Mouse (Mus musculus) small intestine, adult 2 months (tissue): ENCODE measurements around the gene Smo.

Source experiments
- CTCF ChIP-seq: fragments of 200-500 bp; IDR thresholded peaks from 2 replicates; pipeline ENCODE4 v1.5.1; 2012; ENCODE audit warnings: low read depth, mild to moderate bottlenecking, control low read depth, inconsistent platforms, low read length, moderate library complexity, mixed read lengths; ENCODE audit not compliant: insufficient replicate concordance, insufficient read length; ENCODE audit errors: extremely low read depth
- POLR2A ChIP-seq: fragments of 200-500 bp; IDR thresholded peaks from 2 replicates; pipeline ENCODE4 v1.6.1; 2012; ENCODE audit warnings: low read depth, mild to moderate bottlenecking, control low read depth, inconsistent platforms, low read length, moderate library complexity

- TF ChIP-seq CTCF: no peak
- TF ChIP-seq POLR2A: no peak
These were observed 41.9 kb downstream of the Smo start for GRCm38 (mm10) chr6:29777238-29777555.
